Mouse (Mus musculus): ENCODE data around the gene Golim4. TPM values are rescaled to one million over a fixed set of nuclear protein-coding genes. Genes with fewer than 3 reads are reported as not detected.

Gene Golim4
- total RNA-seq, 2 experiments from 2014 or later: 28.3 to 28.4 TPM

Other genes with a start within 250 kb of the Golim4 start
- not detected for gene Gm29133, start 208.8 kb downstream of the Golim4 start, total RNA-seq (2021)
- 10 to 100 TPM; 27.5 to 27.7 TPM for gene Fstl5, start 117.3 kb upstream of the Golim4 start, total RNA-seq (2021)

All from layer of hippocampus, postnatal 10 days (tissue).